Mouse (Mus musculus): ENCODE data around the gene Tbx6.

Gene Tbx6

DNA sequence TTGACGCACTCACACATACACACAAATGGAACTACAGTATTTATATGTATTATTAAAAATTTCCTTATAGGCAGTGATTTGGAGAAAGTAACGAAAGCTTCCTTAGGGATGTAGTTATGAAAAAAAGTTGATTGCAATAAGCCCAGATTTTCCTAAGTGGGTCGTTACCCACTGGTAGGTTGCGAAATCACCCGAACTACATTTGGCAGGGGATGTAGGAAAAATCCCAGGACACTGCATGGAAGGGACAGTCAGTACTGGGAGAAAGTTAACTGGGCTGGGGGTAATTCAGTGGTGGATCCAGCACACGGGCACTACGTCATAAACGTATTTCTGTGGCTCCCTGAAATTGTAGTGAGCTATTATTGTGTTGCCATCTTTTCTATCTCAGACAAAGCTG, 35.2 kb downstream of the Tbx6 start:
- in situ Hi-C loops (cut with MboI, MseI), result loop anchor here (5.0 kb wide), 1 partner anchor 96 kb away; no protein-coding TSS in a partner anchor

- in situ Hi-C loops (cut with MboI, MseI), result loop anchor here (5.0 kb wide), 1 partner anchor 95 kb away; no protein-coding TSS in a partner anchor
These were observed 36.3 kb downstream of the Tbx6 start for GRCm38 (mm10) chr7:126817595-126817994.

DNA sequence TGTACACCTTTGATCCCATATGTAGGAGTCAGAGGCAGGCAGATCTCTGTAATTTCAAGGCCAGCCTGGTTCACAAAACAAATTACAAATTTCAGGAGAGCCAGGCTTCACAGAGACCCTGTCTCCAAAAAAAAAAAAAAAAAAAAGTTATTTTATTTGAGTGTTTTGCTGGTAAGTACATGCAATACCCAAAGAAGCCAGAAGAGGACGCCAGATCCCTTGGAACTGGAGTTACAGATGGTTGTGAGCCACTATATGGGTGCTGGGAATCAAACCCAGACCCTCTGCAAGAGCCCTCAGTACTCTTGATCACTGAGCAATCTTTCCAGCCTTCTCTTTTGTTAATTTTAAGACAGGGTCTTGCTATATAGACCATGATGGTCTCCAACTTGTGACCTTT, 37.5 kb downstream of the Tbx6 start:
- in situ Hi-C loops (cut with MboI, MseI), result loop anchor here (5.0 kb wide), 1 partner anchor 93 kb away; no protein-coding TSS in a partner anchor

DNA sequence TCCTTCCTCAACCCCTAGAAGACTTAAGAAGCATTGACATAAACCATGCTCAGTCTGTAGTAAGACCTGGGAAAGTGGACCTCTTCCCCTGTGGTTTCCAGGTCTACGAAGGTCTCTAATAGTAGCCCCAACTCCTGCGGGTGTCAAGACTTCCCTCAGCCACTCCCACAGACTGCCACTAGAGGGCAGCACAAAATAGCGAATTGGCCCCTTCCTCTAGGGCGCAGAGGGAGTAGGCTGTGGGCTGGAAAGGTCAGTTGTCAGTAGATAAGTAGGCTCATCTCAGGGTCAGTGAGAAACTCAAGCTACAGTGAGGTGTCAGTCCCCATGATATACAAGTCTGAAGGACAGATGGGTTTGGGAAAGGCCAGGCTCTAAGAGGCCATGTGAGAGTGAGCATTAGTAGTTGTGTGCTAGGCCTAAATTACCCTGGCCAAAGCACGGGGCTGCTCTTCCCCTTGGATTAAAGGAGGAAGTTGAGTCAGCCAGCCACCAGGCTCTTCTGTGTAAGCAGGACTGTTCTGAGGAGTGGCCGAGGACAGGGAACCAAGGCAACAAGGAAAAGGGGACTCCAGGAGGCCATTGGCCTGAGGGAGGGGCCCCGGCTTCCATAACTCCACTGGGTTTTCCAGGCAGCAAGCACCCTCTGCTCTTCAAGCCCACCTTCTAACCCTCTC, 40.7 kb downstream of the Tbx6 start:
- in situ Hi-C loops (cut with MboI, MseI), result loop anchor here (5.0 kb wide), 1 partner anchor 140 kb away; no protein-coding TSS in a partner anchor

GRCm38 (mm10) chr7:126822741-126823140, 41.5 kb downstream of the Tbx6 start:
- in situ Hi-C loops (cut with MboI, MseI), result loop anchor here (5.0 kb wide), 1 partner anchor 140 kb away; no protein-coding TSS in a partner anchor

- in situ Hi-C loops (cut with MboI, MseI), result loop anchor here (5.0 kb wide), 1 partner anchor 139 kb away; no protein-coding TSS in a partner anchor
These were observed 42.0 kb downstream of the Tbx6 start for GRCm38 (mm10) chr7:126823202-126823711.

DNA sequence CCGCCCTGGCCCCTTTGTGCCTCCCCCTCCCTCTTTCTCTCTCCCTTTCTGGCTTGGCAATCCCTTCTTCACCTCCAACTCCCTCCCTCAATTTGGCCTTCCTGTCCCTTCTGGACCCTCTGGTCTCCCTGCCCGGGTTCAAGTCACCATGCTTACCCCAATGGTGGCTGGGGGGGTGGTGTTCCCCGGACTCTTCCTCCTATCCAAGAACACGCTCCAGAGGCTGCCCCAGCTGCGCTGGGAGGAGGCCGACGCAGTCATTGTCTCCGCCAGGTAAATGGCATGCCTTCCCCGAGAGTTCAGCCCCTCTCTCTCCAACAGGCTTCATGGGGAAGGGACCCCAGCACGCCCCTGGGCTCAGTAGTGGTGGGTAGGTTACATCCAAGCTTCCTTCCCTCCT, 42.7 kb downstream of the Tbx6 start:
- in situ Hi-C loops (cut with MboI, MseI), result loop anchor here (5.0 kb wide), 1 partner anchor 138 kb away; no protein-coding TSS in a partner anchor

DNA sequence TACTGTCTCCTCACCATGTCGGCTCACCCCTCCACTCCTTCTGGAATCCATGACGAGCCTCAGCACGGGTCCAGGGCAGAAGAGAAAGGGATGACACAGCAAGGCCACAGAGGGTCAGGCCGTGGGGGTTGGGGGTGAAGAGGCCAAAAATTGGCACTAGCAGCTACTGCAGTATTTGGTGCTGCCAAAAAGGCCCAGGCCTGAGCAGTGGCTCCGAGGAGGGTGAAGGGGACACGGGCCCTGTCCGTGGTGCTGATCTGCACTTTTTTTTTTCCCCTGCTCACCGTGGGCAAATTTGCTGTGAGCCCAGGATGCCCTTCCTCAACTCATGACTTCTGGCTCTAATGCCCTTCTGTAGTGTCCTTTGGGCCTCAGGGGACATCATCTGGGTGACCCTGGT, 44.1 kb downstream of the Tbx6 start:
- in situ Hi-C loops (cut with MboI, MseI), result loop anchor here (5.0 kb wide), 1 partner anchor 282 kb away; no protein-coding TSS in a partner anchor

DNA sequence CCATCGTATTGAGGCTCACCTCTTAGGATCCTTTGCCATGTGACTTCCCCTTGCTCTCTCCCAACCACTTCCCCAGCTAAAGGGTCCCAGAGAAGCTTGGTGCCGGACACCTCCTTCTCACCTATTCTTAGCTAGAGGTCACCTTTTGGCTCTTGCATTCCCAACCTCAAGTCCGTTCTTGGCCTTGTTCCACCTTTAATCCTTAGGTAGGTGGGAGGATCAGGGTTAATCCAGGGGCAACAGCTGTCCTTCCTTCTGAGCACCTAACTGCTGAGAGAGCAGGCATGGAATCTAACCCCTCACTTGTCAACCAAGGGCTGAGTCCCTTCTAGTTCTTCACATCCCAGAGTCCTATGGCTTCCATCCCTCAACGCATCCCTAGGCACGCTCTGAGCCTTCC, 44.7 kb downstream of the Tbx6 start:
- in situ Hi-C loops (cut with MboI, MseI), result loop anchor here (5.0 kb wide), 1 partner anchor 281 kb away; no protein-coding TSS in a partner anchor

DNA sequence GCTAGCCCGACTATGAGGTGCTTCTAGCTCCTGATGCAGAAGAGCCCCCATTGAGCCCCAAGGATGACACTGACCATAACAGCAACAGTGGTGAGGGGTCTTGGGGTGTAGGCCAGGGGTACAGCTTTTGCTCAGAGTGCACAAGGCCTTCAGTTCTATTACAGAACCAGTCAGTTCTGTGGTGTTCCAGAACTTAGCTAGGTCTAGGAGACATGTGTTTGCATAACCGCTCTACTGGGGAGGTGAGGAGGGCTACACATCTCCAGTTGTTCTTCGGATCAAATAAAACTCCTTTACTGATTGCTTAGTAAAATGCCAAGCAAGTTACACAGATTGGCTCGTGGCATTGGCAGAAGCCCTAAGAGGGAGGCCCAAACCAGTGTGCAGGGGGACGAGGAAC, 50.3 kb downstream of the Tbx6 start, which contains the start of gene 4930451I11Rik:
Gene 4930451I11Rik, minus strand, starts transcription at position 101 of the 400 bp plus-strand sequence.
- in situ Hi-C loops (cut with MboI, MseI), result no loop called here

GRCm38 (mm10) chr7:126832036-126832598, 50.8 kb downstream of the Tbx6 start:
- in situ Hi-C loops (cut with MboI, MseI), result no loop called here

DNA sequence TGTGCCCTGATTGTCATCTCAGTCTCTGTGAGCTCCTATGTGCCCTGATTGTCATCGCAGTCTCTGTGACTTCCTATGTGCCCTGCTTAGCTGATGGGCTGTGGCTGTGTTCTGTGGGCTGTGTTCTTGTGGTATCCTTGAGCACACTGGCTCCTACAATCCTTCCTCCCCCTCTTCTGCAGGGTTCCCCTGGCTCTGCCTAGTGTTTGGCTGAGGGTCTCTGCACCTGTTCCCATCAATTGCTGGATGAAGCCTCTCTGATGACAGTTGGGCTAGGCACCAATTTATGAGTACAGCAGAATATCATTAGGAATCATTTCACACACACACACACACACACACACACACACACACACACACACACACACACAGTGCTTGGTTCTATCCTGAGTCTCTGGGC, 52.0 kb downstream of the Tbx6 start:
- in situ Hi-C loops (cut with MboI, MseI), result no loop called here

All from T-helper 2 cell (primary cell).